ENCODE assay signal across 27 mouse cellular contexts in the genomic region with DNA sequence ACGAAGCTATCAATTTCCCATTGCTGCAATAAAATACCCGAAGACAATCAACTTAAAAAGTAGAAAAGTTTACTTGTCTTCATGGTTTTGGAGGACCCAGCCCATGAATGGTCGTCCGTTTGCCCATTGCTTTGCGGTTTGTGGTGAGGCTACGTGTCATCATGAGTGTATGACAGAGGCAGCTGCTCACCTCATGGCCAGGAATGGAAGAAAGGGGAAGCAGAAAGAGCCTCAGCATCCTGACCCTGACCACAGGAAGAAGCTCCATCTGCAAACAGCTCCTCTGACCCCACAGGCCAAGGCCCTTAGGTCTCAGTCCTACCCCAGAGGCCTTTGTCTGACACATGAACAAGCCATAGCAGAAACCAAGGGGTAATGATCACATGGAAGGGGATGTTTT. TPM values are rescaled to one million over a fixed set of nuclear protein-coding genes. Genes with fewer than 3 reads are reported as not detected.
A peak's percentile ranks its signal among the peaks of the same experiment; 100 is the strongest.
DNase-seq lines count a peak whose midpoint lies in the region; ATAC-seq and TF ChIP-seq lines count a peak whose summit lies in the region.
"Had no signal": no experiment of that assay in that cellular context is flagged by ENCODE, and none has a peak within 500 bp of the region (broad histone marks: within the 10 kb centered on the region; RNA-seq: fewer than 3 reads in every experiment).

No protein-coding gene starts in this region.

- 35% methylated on average over 6 of the region's 6 CpGs for WGBS in liver, embryonic 14.5 days (ENCODE audit: insufficient replicate concordance)
- 41% methylated on average over 6 of the region's 6 CpGs for WGBS in liver, embryonic 12.5 days (ENCODE audit: insufficient replicate concordance)

- no peaks in the 10 kb centered on the region for H3K27me3 ChIP-seq in liver, embryonic 14.5 days (ENCODE audit: control insufficient read depth, insufficient read depth, low read length)
- H3K27me3 ChIP-seq in liver, embryonic 12.5 days (replicated peaks), result no peaks in the 10 kb centered on the region
- H3K27me3 ChIP-seq: embryonic facial prominence, embryonic 15.5 days; liver, embryonic 13.5 days; midbrain, embryonic 12.5 days; stomach, embryonic 15.5 days had no signal

- no peak overlapping the region for H3K9ac ChIP-seq in liver, embryonic 14.5 days (replicated peaks)
- H3K9ac ChIP-seq in liver, embryonic 12.5 days, result no peak overlapping the region
- H3K9ac ChIP-seq: embryonic facial prominence, embryonic 15.5 days; liver, embryonic 13.5 days; midbrain, embryonic 12.5 days; stomach, embryonic 15.5 days had no signal

- no peaks in the 10 kb centered on the region for H3K9me3 ChIP-seq in liver, embryonic 14.5 days (ENCODE audit: control insufficient read depth, low read length)
- H3K9me3 ChIP-seq in liver, embryonic 12.5 days (replicated peaks), result no peaks in the 10 kb centered on the region
- H3K9me3 ChIP-seq: embryonic facial prominence, embryonic 15.5 days; heart, embryonic 10.5 days; hindbrain, embryonic 10.5 days; liver, embryonic 13.5 days; midbrain, embryonic 12.5 days; stomach, embryonic 15.5 days had no signal

- no peak for TF ChIP-seq CTCF in liver, embryonic 14.5 days (IDR thresholded peaks at IDR 0.05; ENCODE audit: low read depth)

- no peaks in the 10 kb centered on the region; a peak in 1 of 4 replicates for H3K4me1 ChIP-seq in liver, embryonic 14.5 days (replicated peaks; ENCODE audit: control insufficient read depth in 2 of 2, insufficient read depth in 2 of 2, low read length in 1 of 2)
- no peaks in the 10 kb centered on the region for H3K4me1 ChIP-seq in liver, embryonic 12.5 days
- H3K4me1 ChIP-seq: embryonic facial prominence, embryonic 15.5 days; heart, embryonic 10.5 days; liver, embryonic 13.5 days; midbrain, embryonic 12.5 days; stomach, embryonic 15.5 days had no signal

- ATAC-seq in liver, embryonic 14.5 days (ENCODE audit: insufficient read depth), result no peak
- ATAC-seq in liver, embryonic 12.5 days, result no peak
- peak; percentile 98 for ATAC-seq in granulocyte monocyte progenitor cell, adult 5-6 weeks (replicated peaks; ENCODE audit: poor library complexity, severe bottlenecking)
- peak; percentile 97 for ATAC-seq in megakaryocyte progenitor cell, adult 5-6 weeks (replicated peaks; ENCODE audit: poor library complexity)
- no peak for ATAC-seq in inflammation-experienced regulatory T-cells, adult 6 months
- no peak for ATAC-seq in CD4-positive, CD25-positive, alpha-beta regulatory T cell, adult 4 months
- ATAC-seq: forebrain, embryonic 14.5 days; hindbrain, postnatal 0 days had no signal

- H3K27ac ChIP-seq in liver, embryonic 14.5 days, result no peak overlapping the region
- H3K27ac ChIP-seq in liver, embryonic 12.5 days, result no peak overlapping the region
- H3K27ac ChIP-seq: embryonic facial prominence, embryonic 15.5 days; gastrocnemius, adult 2 months; heart, embryonic 10.5 days; hindbrain, embryonic 10.5 days; hindbrain, postnatal 0 days; kidney, postnatal 0 days; liver, embryonic 13.5 days; macrophage; midbrain, embryonic 12.5 days; stomach, embryonic 15.5 days had no signal

- H3K36me3 ChIP-seq in liver, embryonic 14.5 days (replicated peaks; ENCODE audit: control insufficient read depth, insufficient read depth, low read depth), result no peaks in the 10 kb centered on the region
- H3K36me3 ChIP-seq in liver, embryonic 12.5 days, result no peaks in the 10 kb centered on the region
- H3K36me3 ChIP-seq: embryonic facial prominence, embryonic 15.5 days; heart, embryonic 10.5 days; hindbrain, embryonic 10.5 days; liver, embryonic 13.5 days; midbrain, embryonic 12.5 days; stomach, embryonic 15.5 days had no signal

- H3K4me2 ChIP-seq in liver, embryonic 14.5 days (ENCODE audit: low read depth), result no peak overlapping the region
- H3K4me2 ChIP-seq in liver, embryonic 12.5 days, result no peak overlapping the region
- H3K4me2 ChIP-seq: embryonic facial prominence, embryonic 15.5 days; liver, embryonic 13.5 days; midbrain, embryonic 12.5 days; stomach, embryonic 15.5 days had no signal

- H3K4me3 ChIP-seq in liver, embryonic 14.5 days (ENCODE audit: insufficient read depth in 1 of 2, low read depth in 2 of 2, low read length in 2 of 2), result no peak overlapping the region
- no peak overlapping the region for H3K4me3 ChIP-seq in liver, embryonic 12.5 days
- H3K4me3 ChIP-seq: embryonic facial prominence, embryonic 15.5 days; gastrocnemius, adult 2 months; heart, embryonic 10.5 days; hindbrain, embryonic 10.5 days; liver, embryonic 13.5 days; midbrain, embryonic 12.5 days; stomach, embryonic 15.5 days had no signal

- no peak for TF ChIP-seq EP300 in liver, embryonic 14.5 days (IDR thresholded peaks at IDR 0.05; ENCODE audit: low read depth)

- DNase-seq in liver, embryonic 14.5 days (ENCODE audit: low read depth in 3 of 3, low spot score in 3 of 3), result peak in 2 of 3 experiments; percentile 14 to 29
- DNase-seq in neural tube, embryonic 10.5 days (ENCODE audit: extremely low spot score, low spot score), result no peak
- DNase-seq: adrenal gland, postnatal 10 days; cerebellum, adult 8-10 months; cerebellum, postnatal 36 days; gastrocnemius, adult 2 months; kidney, adult 11 months; liver, embryonic 13.5 days; right cerebral cortex, adult 18-20 months; right cerebral cortex, postnatal 4 days; thymus, adult 2 months; thymus, postnatal 4 days had no signal

RNA-seq across cellular contexts. Expression of a gene that starts 22.7 kb away (rescaled TPM):
- 0.14 and 0.19 TPM in 2 replicates for polyA plus RNA-seq in liver, embryonic 14.5 days (2012; rRNA removed)
- polyA plus RNA-seq in liver, embryonic 14.5 days (2014; fragmentation: Nextera tagmentation; extraction: Ambion mirVana), result 0.86 and 1.2 TPM in 2 replicates
- 0.31 and 0.48 TPM in 2 replicates for polyA plus RNA-seq in liver, embryonic 12.5 days (2016; fragmentation: Nextera tagmentation; extraction: Ambion mirVana)
- not detected in 2 replicates for total RNA-seq in granulocyte monocyte progenitor cell, adult 5-6 weeks (2014; fragmentation: Nextera tagmentation)
- 0.88 and 2.9 TPM in 2 replicates for total RNA-seq in granulocyte monocyte progenitor cell, adult 5-6 weeks (2017)
- total RNA-seq in megakaryocyte progenitor cell, adult 5-6 weeks (2015), result 1.9 and 2.5 TPM in 2 replicates
- 1.9 and 2.2 TPM in 2 replicates for total RNA-seq in megakaryocyte progenitor cell, adult 5-6 weeks (2017)
- 100 to 1,000 TPM; 110 to 229 (median 126) TPM for polyA plus RNA-seq in inflammation-experienced regulatory T-cells, adult 6 months (2017; shearing (Covaris generic))
- 100 to 1,000 TPM; 104 to 162 TPM for polyA plus RNA-seq in CD4-positive, CD25-positive, alpha-beta regulatory T cell, adult 4 months (2017; shearing (Covaris generic))
- total RNA-seq: gastrocnemius, postnatal 4 days had no signal
- polyA plus RNA-seq: midbrain, embryonic 12.5 days had no signal

Comparison
In these comparisons a context has a peak if more than half of its experiments do, and no peak if none do; other contexts are left out.
1. ATAC-seq: peak in granulocyte monocyte progenitor cell, adult 5-6 weeks (single experiment) and megakaryocyte progenitor cell, adult 5-6 weeks (single experiment); none in liver, embryonic 14.5 days (single experiment), liver, embryonic 12.5 days (single experiment), inflammation-experienced regulatory T-cells, adult 6 months (single experiment) and CD4-positive, CD25-positive, alpha-beta regulatory T cell, adult 4 months (single experiment).
2. RNA of a gene that starts 22.7 kb away (polyA plus RNA-seq): 104 to 162 TPM in CD4-positive, CD25-positive, alpha-beta regulatory T cell, adult 4 months and 110 to 229 TPM in inflammation-experienced regulatory T-cells, adult 6 months; 0.14 to 1.2 TPM in liver, embryonic 14.5 days and 0.31 to 0.48 TPM in liver, embryonic 12.5 days; every median in the first group is over 10 times any median in the second.